Mouse (Mus musculus): ENCODE measurements around the gene Trmt61a. TPM values are rescaled to one million over a fixed set of nuclear protein-coding genes. Genes with fewer than 3 reads are reported as not detected.

Gene Trmt61a
- total RNA-seq, 2 experiments from 2014 or later = 3.1 to 3.8 TPM

DNA sequence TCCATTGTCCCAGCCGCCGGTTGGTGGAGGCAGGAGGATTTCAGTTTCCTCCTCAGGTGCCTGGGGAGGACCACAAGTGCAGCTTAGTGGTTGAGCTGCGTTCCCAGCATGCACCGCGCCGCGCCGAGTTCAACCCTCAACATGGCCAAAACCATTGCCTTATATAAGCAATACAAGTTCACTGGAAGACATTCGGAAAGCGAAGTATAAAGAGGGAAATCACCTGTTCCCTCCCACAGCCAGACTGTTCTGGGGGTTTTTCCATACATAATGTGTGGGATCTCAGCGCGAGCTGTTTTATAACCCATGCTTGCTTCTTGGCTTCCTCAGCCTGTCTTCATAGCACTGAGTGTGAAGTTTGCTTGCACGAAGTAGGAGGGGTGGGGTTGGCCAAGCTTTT, 11.5 kb upstream of the Trmt61a start:
- intact Hi-C loops (cut with DNase I) = loop anchor here (5.0 kb wide), 1 partner anchor 336 kb away; no protein-coding TSS in a partner anchor
- TF ChIP-seq CTCF (IDR thresholded peaks at IDR 0.05) = no peak
- Histone ChIP-seq H3K27ac (no peak overlapping the region; the same call in 1 of the 2 replicates), H3K4me3 (no peak overlapping the region)
- no peak for DNase-seq

DNA sequence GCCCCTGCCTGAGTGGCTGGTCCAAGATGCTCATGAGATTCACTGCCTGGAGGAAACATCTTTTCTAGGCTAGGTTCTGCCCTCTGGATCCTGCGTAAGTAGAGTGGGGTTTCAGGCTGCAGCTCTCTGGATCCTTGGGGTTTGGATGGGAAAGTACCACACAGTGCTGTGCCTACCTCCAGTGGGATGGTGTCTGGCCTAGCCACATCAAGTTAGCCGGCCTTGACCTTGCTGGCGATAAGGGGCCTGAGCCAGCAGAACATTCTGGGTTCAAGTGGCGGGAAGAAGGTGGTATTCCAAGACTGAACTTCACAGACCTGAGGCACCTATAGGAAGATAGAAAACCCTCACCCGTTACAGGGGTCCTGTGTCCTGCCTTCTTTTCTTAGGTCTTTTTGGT, 10.5 kb upstream of the Trmt61a start:
- intact Hi-C loops (cut with DNase I) = loop anchor here (5.0 kb wide), 1 partner anchor 335 kb away; no protein-coding TSS in a partner anchor
- TF ChIP-seq CTCF (IDR thresholded peaks at IDR 0.05) = no peak
- DNase-seq = no peak
- Histone ChIP-seq H3K4me3 (no peak overlapping the region), H3K27ac (no peak overlapping the region)

DNA sequence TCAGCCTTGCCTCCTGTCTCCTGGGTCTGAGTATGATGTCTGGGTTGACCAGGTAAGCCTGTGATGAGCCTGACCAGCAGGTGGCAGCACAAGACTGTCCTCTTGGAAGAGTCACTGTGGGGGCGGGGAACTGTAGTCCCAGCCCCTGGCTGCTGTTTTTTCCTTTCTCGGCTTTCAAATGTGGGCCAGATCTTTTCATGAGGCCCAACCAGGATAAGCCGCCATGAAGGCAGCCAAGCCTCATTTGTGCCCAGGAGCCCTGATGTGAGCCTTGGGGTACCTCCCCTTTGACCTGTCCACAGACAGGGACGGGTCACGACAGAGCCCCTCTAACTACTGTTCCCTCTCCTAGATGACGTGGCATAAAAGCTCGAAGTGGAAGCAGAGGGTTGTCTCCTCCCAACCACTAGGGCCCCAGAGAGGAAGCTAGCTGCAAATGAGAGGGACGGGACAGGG, 9.4 kb upstream of the Trmt61a start:
- Histone ChIP-seq H3K4me3 (peak overlapping the region; percentile 83), H3K27ac (peak overlapping the region; percentile 94)
- peak; percentile 97 for TF ChIP-seq CTCF (IDR thresholded peaks at IDR 0.05)
- intact Hi-C loops (cut with DNase I) = loop anchor here (1.0 to 5.0 kb wide), 3 partner anchors 28 to 334 kb away; no protein-coding TSS in a partner anchor
- DNase-seq = peak; percentile 97

DNA sequence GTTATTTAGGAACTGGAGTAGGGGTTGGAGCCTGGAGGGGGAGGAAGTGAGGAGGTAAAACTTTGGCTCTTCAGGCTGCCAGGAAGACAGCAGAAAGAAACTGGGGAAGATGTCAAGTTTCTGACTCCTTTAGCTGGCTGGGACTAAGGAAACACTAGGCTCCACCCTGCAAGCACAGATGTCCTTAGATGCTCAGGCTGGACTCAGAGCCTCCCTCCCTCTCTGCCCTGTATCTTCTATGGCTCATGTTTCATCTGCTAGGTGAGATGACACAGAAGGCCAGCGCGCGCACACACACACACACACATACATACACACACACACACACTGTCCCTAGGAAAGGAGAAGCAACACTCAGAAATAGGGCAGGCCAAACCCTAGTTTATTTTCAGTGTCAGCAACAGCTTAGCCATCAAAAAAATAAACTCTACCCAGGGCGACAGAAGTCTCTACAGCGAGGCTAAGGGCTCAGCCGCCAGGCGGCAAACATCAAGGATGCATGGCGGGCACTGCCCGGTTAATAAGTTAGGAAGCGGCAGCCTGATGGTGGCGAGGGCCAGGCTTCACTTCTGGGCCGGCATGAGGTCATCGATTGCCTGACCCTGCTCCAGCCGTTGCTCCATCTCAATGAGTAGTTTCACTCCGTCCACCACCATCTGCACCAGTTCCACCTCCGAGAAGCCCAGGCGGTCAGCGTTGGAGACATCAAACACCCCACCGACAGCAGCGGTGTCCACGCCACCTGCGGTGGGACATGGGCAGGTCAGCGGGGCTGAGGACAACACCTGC, 8.7 kb upstream of the Trmt61a start:
- Histone ChIP-seq H3K4me3 (peak overlapping the region; percentile 83), H3K27ac (peak overlapping the region; percentile 94)
- intact Hi-C loops (cut with DNase I) = loop anchor here (1.0 to 5.0 kb wide), 3 partner anchors 27 to 333 kb away; no protein-coding TSS in a partner anchor
- peak; percentile 54 for DNase-seq
- TF ChIP-seq CTCF (IDR thresholded peaks at IDR 0.05) = no peak

DNA sequence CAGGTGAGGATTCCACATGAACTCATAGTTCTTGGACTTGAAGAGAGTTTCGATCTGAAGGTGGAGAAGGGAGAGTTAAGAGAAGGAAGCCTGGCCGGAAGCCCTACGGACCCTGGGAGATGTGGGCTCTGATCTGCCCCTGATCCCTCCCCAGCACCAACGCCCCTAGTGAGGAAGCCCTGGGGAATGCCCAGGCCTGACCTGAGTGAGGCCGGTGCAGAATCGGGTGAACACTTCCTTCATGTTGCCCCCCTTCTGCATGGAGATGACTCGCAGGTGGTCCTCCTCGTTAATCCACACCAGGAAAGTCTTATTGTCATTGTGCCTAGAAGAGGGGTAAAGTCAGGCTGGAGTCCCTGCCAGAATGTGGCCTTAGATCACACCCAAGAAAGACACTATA, 7.9 kb upstream of the Trmt61a start:
- no peak for DNase-seq
- H3K27ac ChIP-seq = peak overlapping the region; percentile 94
- intact Hi-C loops (cut with DNase I) = loop anchor here (5.0 kb wide), 1 partner anchor 332 kb away; no protein-coding TSS in a partner anchor
- no peak for TF ChIP-seq CTCF (IDR thresholded peaks at IDR 0.05)
- peak overlapping the region; percentile 83 for H3K4me3 ChIP-seq

DNA sequence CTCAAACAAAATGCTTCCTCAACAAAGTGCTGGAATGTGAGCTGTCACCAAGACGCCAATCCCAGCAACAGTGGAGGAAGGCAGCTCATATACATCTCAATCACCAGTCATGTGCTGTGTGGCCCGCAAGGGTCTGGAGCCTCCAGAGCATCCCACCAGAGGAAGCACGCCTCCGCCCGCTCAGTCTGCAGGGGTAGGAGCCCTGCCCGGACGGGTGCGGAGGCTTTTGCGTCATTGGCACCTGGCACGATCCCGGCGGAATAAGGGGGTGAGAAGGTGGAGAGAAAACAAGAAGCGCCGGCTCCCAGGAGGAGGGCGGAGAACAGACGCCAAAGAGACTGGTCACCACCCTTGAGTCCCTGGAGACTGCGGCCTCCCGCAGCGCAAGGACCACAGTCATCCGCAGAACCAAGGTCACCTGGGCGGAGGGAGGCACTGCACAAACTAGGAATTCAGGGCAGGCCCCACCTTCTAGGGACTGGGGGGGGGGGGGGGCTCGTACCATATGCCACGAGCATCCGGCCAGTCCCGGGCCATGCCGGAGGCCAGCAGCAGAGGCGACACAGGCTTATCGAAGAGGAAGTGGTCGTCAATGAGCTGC, 7.4 kb upstream of the Trmt61a start:
- Histone ChIP-seq H3K4me3 (peak overlapping the region; percentile 83), H3K27ac (peak overlapping the region; percentile 94)
- no peak for TF ChIP-seq CTCF (IDR thresholded peaks at IDR 0.05)
- intact Hi-C loops (cut with DNase I) = no loop called here
- DNase-seq = peak; percentile 62

DNA sequence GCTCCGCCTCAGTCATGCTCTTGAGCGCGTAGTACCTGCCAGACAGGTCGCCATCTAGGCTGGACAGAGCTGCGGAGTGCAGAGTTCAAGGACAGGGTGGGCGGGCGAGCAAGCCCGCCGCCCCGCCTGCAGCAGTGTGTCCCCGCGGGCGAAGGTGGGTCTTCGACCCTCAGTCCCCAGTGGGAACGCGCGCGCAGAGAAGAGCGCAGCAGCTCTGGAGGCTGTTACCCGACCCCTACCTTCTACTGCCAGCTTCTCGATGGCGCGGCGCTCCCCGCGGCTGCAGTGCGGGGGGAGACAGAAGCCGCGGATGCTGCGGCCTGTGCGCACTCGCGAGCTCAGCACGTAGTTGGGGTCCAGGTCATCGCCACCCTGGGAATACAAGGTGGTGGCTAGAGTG, 6.9 kb upstream of the Trmt61a start:
- intact Hi-C loops (cut with DNase I) = no loop called here
- DNase-seq = peak; percentile 46
- Histone ChIP-seq H3K27ac (peak overlapping the region; percentile 94), H3K4me3 (peak overlapping the region; percentile 83)
- TF ChIP-seq CTCF (IDR thresholded peaks at IDR 0.05) = no peak

DNA sequence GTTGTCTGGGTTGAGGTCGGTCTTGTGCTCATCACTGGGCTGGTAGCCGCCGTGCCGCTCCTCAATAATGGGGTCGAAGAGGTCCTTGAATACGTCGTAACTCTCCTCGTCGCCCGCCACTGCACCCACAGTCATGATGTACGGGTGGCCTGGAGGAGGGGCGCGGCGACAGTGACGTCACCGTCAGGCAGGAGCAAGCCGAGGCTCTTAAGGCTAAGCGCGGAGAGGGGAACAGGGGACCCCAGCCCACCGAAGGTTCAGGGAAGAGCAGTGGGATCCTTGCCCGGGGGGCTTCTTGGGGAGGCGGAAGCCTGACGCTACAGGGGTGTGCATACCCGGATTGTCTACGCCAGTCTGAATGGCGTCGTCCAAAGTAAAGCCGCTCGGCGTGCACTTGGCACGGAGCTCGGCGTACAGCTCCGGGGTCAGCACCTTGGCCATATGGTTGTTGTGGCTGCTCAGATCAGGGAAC, 6.4 kb upstream of the Trmt61a start:
- peak overlapping the region; percentile 94 for H3K27ac ChIP-seq
- DNase-seq = peak; percentile 72
- TF ChIP-seq CTCF (IDR thresholded peaks at IDR 0.05) = no peak
- intact Hi-C loops (cut with DNase I) = no loop called here
- peak overlapping the region; percentile 83 for H3K4me3 ChIP-seq

DNA sequence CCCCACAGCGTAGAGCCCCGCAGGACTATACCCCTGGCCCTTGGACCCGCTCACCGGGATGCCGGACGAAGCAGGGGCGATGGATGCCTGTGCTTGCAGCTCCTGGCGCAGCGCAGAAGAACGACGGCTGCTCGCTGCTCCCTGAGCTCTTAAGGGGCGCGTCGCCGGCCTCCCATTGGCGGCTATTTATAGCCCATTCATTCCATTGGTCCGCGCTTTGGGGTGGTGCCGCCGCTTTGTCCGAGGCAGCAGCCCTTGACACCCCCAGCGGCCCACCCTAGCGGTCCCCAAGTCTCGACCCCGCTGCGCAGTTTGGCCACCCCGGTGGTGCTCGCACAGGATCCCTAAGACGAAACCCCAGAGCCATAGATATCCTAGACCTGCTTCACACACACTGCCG, 5.7 kb upstream of the Trmt61a start, which contains the start of gene Ckb:
TSS of gene Ckb (minus strand) at position 163 of the 400 bp plus-strand sequence.
- intact Hi-C loops (cut with DNase I) = no loop called here
- Histone ChIP-seq H3K27ac (peak within 1 kb of the TSS; percentile 94), H3K4me3 (peak within 1 kb of the TSS; percentile 83)
- peak; percentile 85 for DNase-seq
- no peak for TF ChIP-seq CTCF (IDR thresholded peaks at IDR 0.05)

DNA sequence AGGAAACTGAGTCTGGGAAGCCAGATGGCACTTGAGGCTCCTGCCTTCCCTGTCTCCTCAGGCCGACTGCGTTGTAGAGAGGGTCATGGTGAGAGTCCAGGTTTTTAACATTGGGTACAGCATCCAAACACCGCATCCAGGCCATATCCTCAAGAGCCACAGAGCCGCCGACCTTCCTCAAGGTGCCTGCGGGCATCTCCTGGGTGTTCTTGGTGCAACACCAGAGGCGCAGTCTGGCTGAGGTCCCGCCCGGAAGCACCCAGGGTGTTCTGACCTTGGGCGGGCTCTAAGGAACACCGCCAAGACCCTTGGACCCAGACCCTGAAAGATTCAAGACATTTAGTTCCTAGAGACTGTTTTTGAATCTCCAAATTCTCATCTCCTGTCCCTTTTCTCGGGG, 5.3 kb upstream of the Trmt61a start:
- no peak for DNase-seq
- intact Hi-C loops (cut with DNase I) = no loop called here
- H3K4me3 ChIP-seq = peak overlapping the region; percentile 83
- TF ChIP-seq CTCF (IDR thresholded peaks at IDR 0.05) = no peak
- peak overlapping the region; percentile 94; the same call in 1 of the 2 replicates for H3K27ac ChIP-seq

DNA sequence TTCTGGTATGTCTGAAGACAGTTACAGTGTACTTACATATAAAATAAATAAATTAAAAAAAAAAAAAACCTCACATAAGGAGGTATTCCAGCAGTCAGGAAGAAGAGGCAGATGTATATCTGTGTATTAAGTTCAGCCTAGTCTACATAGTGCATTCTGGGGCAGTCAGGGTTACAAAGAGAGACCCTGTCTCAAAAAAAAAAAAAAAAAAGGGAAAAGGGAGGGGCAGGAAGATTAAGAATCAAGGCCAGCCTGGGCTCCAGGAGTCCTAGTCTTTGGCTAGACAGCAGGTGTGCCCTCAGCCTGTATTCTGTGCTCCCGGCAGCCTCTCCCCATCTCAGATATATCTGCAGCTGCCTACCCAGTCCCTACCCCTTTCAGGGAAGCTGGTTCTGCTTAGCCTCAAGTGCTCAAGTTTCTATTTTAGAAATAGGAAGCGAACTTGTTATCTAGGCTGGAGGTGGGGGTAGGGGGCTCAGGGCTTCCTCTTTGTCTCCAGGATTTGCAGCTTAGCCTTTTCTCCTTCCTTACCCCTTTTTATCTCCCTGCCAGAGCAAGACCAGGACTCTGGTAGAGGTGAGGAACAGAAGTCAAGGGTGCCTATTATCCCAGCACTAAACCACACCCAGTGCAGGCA, 2.9 kb upstream of the Trmt61a start:
- no peak overlapping the region for H3K27ac ChIP-seq
- H3K4me3 ChIP-seq = no peak overlapping the region
- TF ChIP-seq CTCF (IDR thresholded peaks at IDR 0.05) = no peak
- DNase-seq = no peak
- intact Hi-C loops (cut with DNase I) = loop anchor here (5.0 kb wide), 1 partner anchor 37 kb away; the partner anchor contains the start of genes Apopt1 and Bag5
